Mouse (Mus musculus): ENCODE results near the gene Tcf19.

DNA sequence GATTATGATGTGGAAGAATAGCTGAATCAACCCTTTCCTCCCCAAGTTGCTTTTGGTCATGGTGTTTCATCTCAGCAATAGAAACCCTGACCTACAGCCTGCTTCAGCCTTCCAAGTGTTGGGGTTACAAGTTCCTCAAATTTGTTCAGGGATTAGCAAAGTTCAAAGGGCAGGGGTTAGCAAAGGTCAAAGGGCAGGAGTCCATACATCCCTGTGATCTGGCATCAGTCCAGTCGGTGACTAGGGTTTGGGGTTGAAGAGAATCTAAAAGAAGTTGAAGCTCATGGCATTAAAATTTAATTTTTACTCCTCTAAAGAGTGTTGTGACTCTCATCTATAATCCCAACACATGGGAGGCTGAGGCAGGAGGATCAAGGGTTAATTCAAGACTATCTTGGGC lies 21.9 kb upstream of the Tcf19 start:
- TF ChIP-seq USF2 (conservative IDR thresholded peaks at IDR 0.05; ENCODE audit: low read depth, low read length) (no peak), POLR2AphosphoS2 (IDR thresholded peaks at IDR 0.05; ENCODE audit: low read depth, low read length) (no peak), EP300 (IDR thresholded peaks at IDR 0.05; ENCODE audit: low read length) (no peak), E2F4 (IDR thresholded peaks at IDR 0.05; ENCODE audit: insufficient replicate concordance, low read depth, low read length) (no peak), ZNF384 (IDR thresholded peaks at IDR 0.05; ENCODE audit: low read depth, low read length) (no peak), POLR2A (IDR thresholded peaks at IDR 0.05; ENCODE audit: low read depth, low read length) (no peak), NELFE (IDR thresholded peaks at IDR 0.05; ENCODE audit: low read depth, low read length) (no peak), NRF1 (IDR thresholded peaks at IDR 0.05; ENCODE audit: low read depth, low read length) (no peak), USF1 (IDR thresholded peaks at IDR 0.05; ENCODE audit: low read depth, low read length) (no peak), MAZ (IDR thresholded peaks at IDR 0.05; ENCODE audit: low read depth, low read length) (no peak), UBTF (IDR thresholded peaks at IDR 0.05; ENCODE audit: low read depth, low read length) (no peak), CTCF (conservative IDR thresholded peaks at IDR 0.05 in 1 of 2, IDR thresholded peaks at IDR 0.05 in 1 of 2; ENCODE audit: low read depth in 2 of 2, low read length in 2 of 2) (no peak)

All from CH12.LX (cell line).